16 mouse cellular contexts compared by ENCODE assay signal in genomic region chr16:58496791-58497190, GRCm38 (mm10). TPM values are rescaled to one million over a fixed set of nuclear protein-coding genes. Genes with fewer than 3 reads are reported as not detected.
A peak's percentile ranks its signal among the peaks of the same experiment; 100 is the strongest.
DNase-seq lines count a peak whose midpoint lies in the region; ATAC-seq lines count a peak whose summit lies in the region.
"Had no signal": no experiment of that assay in that cellular context is flagged by ENCODE, and none has a peak within 500 bp of the region (broad histone marks: within the 10 kb centered on the region; RNA-seq: fewer than 3 reads in every experiment).

No protein-coding gene starts in this region.

- H3K9me3 ChIP-seq in hindbrain, embryonic 10.5 days: no peaks in the 10 kb centered on the region
- no peaks in the 10 kb centered on the region for H3K9me3 ChIP-seq in hindbrain, embryonic 11.5 days (ENCODE audit: control insufficient read depth, low read length)
- no peaks in the 10 kb centered on the region for H3K9me3 ChIP-seq in lung, embryonic 16.5 days (ENCODE audit: control insufficient read depth, low read length)
- H3K9me3 ChIP-seq in limb, embryonic 10.5 days (replicated peaks): no peaks in the 10 kb centered on the region
- no peaks in the 10 kb centered on the region for H3K9me3 ChIP-seq in liver, embryonic 16.5 days (replicated peaks; ENCODE audit: control insufficient read depth, low read length)
- H3K9me3 ChIP-seq: embryonic facial prominence, embryonic 12.5 days; hindbrain, embryonic 15.5 days; neural tube, embryonic 12.5 days had no signal

- ATAC-seq in hindbrain, embryonic 11.5 days (ENCODE audit: low FRiP score): no peak
- ATAC-seq in lung, embryonic 16.5 days (ENCODE audit: low read depth): peak; percentile 56; the same call in 1 of the 2 replicates
- no peak for ATAC-seq in liver, embryonic 16.5 days (ENCODE audit: low read depth)
- ATAC-seq: forebrain, embryonic 14.5 days; midbrain, embryonic 16.5 days had no signal

- H3K27me3 ChIP-seq in hindbrain, embryonic 10.5 days (ENCODE audit: insufficient read depth, poor library complexity, severe bottlenecking): no peaks in the 10 kb centered on the region
- H3K27me3 ChIP-seq in hindbrain, embryonic 11.5 days (ENCODE audit: control insufficient read depth, insufficient read depth, low read length): no peaks in the 10 kb centered on the region
- no peaks in the 10 kb centered on the region for H3K27me3 ChIP-seq in lung, embryonic 16.5 days (ENCODE audit: control insufficient read depth, insufficient read depth, low read depth, low read length)
- H3K27me3 ChIP-seq in limb, embryonic 10.5 days (ENCODE audit: low read depth, poor library complexity, severe bottlenecking): no peaks in the 10 kb centered on the region
- H3K27me3 ChIP-seq in liver, embryonic 16.5 days (ENCODE audit: control insufficient read depth, insufficient read depth, low read depth, low read length): no peaks in the 10 kb centered on the region
- H3K27me3 ChIP-seq: embryonic facial prominence, embryonic 12.5 days; hindbrain, embryonic 15.5 days; neural tube, embryonic 12.5 days had no signal

- H3K4me3 ChIP-seq in hindbrain, embryonic 10.5 days: no peak overlapping the region
- H3K4me3 ChIP-seq in hindbrain, embryonic 11.5 days (ENCODE audit: low read depth, low read length): no peak overlapping the region
- no peak overlapping the region for H3K4me3 ChIP-seq in lung, embryonic 16.5 days (ENCODE audit: low read length)
- H3K4me3 ChIP-seq in limb, embryonic 10.5 days: no peak overlapping the region
- no peak overlapping the region for H3K4me3 ChIP-seq in liver, embryonic 16.5 days (ENCODE audit: low read depth, low read length)
- H3K4me3 ChIP-seq: embryonic facial prominence, embryonic 12.5 days; hindbrain, embryonic 15.5 days; neural tube, embryonic 12.5 days had no signal

- H3K36me3 ChIP-seq in hindbrain, embryonic 10.5 days: no peaks in the 10 kb centered on the region
- H3K36me3 ChIP-seq in hindbrain, embryonic 11.5 days (ENCODE audit: control insufficient read depth, insufficient read depth, low read length): no peaks in the 10 kb centered on the region
- no peaks in the 10 kb centered on the region for H3K36me3 ChIP-seq in lung, embryonic 16.5 days (ENCODE audit: control insufficient read depth, insufficient read depth, low read length)
- H3K36me3 ChIP-seq in limb, embryonic 10.5 days: peaks cover 8% of the 10 kb centered on the region; the same call in 1 of the 2 replicates
- peaks cover 10% of the 10 kb centered on the region for H3K36me3 ChIP-seq in liver, embryonic 16.5 days (ENCODE audit: control insufficient read depth, insufficient read depth)
- H3K36me3 ChIP-seq: embryonic facial prominence, embryonic 12.5 days; hindbrain, embryonic 15.5 days; neural tube, embryonic 12.5 days had no signal

- no peak overlapping the region for H3K4me2 ChIP-seq in hindbrain, embryonic 11.5 days (replicated peaks; ENCODE audit: low read depth, low read length)
- no peak overlapping the region for H3K4me2 ChIP-seq in lung, embryonic 16.5 days (ENCODE audit: low read depth, low read length)
- peak overlapping the region; percentile 59; the same call in 1 of the 2 replicates for H3K4me2 ChIP-seq in liver, embryonic 16.5 days (ENCODE audit: low read depth, low read length)
- H3K4me2 ChIP-seq: embryonic facial prominence, embryonic 12.5 days; hindbrain, embryonic 15.5 days; neural tube, embryonic 12.5 days had no signal

- 0 out of 2 replicates have a peak overlapping the region, but pooled peaks have one; percentile 35 for H3K27ac ChIP-seq in hindbrain, embryonic 10.5 days
- H3K27ac ChIP-seq in hindbrain, embryonic 11.5 days (ENCODE audit: low read depth, low read length): no peak overlapping the region
- H3K27ac ChIP-seq in lung, embryonic 16.5 days (ENCODE audit: low read length): peak overlapping the region; percentile 75
- H3K27ac ChIP-seq in limb, embryonic 10.5 days: 0 out of 2 replicates have a peak overlapping the region, but pooled peaks have one; percentile 30
- peak overlapping the region; percentile 96 for H3K27ac ChIP-seq in liver, embryonic 16.5 days (ENCODE audit: low read length)
- H3K27ac ChIP-seq: embryonic facial prominence, embryonic 12.5 days; hindbrain, embryonic 15.5 days; macrophage; neural tube, embryonic 12.5 days had no signal

- DNase-seq in hindbrain, embryonic 10.5 days (ENCODE audit: low spot score): no peak
- no peak for DNase-seq in hindbrain, embryonic 11.5 days (ENCODE audit: low spot score)
- no peak for DNase-seq in lung, postnatal 4 days
- DNase-seq in limb, embryonic 10.5 days (ENCODE audit: low spot score): no peak
- no peak for DNase-seq in right cerebral cortex, postnatal 25 days
- no peak for DNase-seq in right cerebral cortex, postnatal 14 days
- DNase-seq: cerebellum, postnatal 10 days; kidney, postnatal 10 days had no signal

- peaks cover 25% of the 10 kb centered on the region for H3K4me1 ChIP-seq in hindbrain, embryonic 10.5 days (replicated peaks)
- no peaks in the 10 kb centered on the region for H3K4me1 ChIP-seq in hindbrain, embryonic 11.5 days (replicated peaks; ENCODE audit: control insufficient read depth, insufficient read depth, low read length)
- H3K4me1 ChIP-seq in lung, embryonic 16.5 days (replicated peaks; ENCODE audit: control insufficient read depth, insufficient read depth, low read length): peaks cover 27% of the 10 kb centered on the region
- H3K4me1 ChIP-seq in limb, embryonic 10.5 days: peaks cover 5% of the 10 kb centered on the region
- H3K4me1 ChIP-seq in liver, embryonic 16.5 days (ENCODE audit: control insufficient read depth, low read depth, low read length): peaks cover 41% of the 10 kb centered on the region
- H3K4me1 ChIP-seq: embryonic facial prominence, embryonic 12.5 days; neural tube, embryonic 12.5 days had no signal

- no peak overlapping the region for H3K9ac ChIP-seq in hindbrain, embryonic 11.5 days (ENCODE audit: low read depth, low read length)
- H3K9ac ChIP-seq in lung, embryonic 16.5 days (ENCODE audit: low read length): no peak overlapping the region
- peak overlapping the region; percentile 50 for H3K9ac ChIP-seq in liver, embryonic 16.5 days (ENCODE audit: low read depth, low read length)
- H3K9ac ChIP-seq: embryonic facial prominence, embryonic 12.5 days; hindbrain, embryonic 15.5 days; neural tube, embryonic 12.5 days had no signal

RNA-seq across cellular contexts. Expression of gene St3gal6, which starts 27.3 kb away (rescaled TPM):
- polyA plus RNA-seq in hindbrain, embryonic 10.5 days (2016; fragmentation: Nextera tagmentation; extraction: Ambion mirVana): 8.7 and 10.2 TPM in 2 replicates
- 8.0 and 9.8 TPM in 2 replicates for polyA plus RNA-seq in hindbrain, embryonic 11.5 days (2014; fragmentation: Nextera tagmentation; extraction: Ambion mirVana)
- polyA plus RNA-seq in lung, embryonic 16.5 days (2015; fragmentation: Nextera tagmentation; extraction: Ambion mirVana): 33.7 and 34.7 TPM in 2 replicates
- 10.8 and 13.5 TPM in 2 replicates for polyA plus RNA-seq in limb, embryonic 10.5 days (2016; fragmentation: Nextera tagmentation; extraction: Ambion mirVana)
- polyA plus RNA-seq in liver, embryonic 16.5 days (2015; fragmentation: Nextera tagmentation; extraction: Ambion mirVana): 25.1 and 25.7 TPM in 2 replicates
